Mouse (Mus musculus) kidney, adult 8-10 months (tissue): ENCODE measurements around the gene Surf2.

Source experiments
- DNase-seq, 2 experiments: peaks; one replicate each; pipeline ENCODE4 v3.0.0; 2022

Surf2 gene

GRCm38 (mm10) chr2:26960756-26961155, 44.6 kb downstream of the Surf2 start:
- peak; percentile 33 to 47 for DNase-seq

GRCm38 (mm10) chr2:26963923-26964723, 48.0 kb downstream of the Surf2 start, which contains the start of gene Rexo4:
Gene Rexo4 (minus strand): TSS chr2:26964386.
- peak; percentile 89 to 91 for DNase-seq

- no peak for DNase-seq
These were observed 48.7 kb downstream of the Surf2 start for GRCm38 (mm10) chr2:26964724-26965370.

GRCm38 (mm10) chr2:26967262-26967661, 51.1 kb downstream of the Surf2 start:
- no peak for DNase-seq
